Mouse (Mus musculus) forebrain, embryonic 16.5 days (tissue): Measurements from ENCODE around the gene Tspan5. TPM values are rescaled to one million over a fixed set of nuclear protein-coding genes. Genes with fewer than 3 reads are reported as not detected.
A peak's percentile ranks its signal among the peaks of the same experiment; 100 is the strongest.

Experiments used
- ATAC-seq: fragments of 200-750 bp; cut with Nextera tagmentation; 2 replicates; pipeline ENCODE4 v1.8.0; 2017; ENCODE audit warnings: mild to moderate bottlenecking, moderate library complexity
- H3K27ac ChIP-seq: fragments of 300-500 bp; sonication (generic); 2 replicates; pipeline ENCODE4 v1.5.1; 2014; ENCODE audit warnings: low read length, control low read depth
- H3K27me3 ChIP-seq: fragments of 300-500 bp; sonication (generic); replicated peaks from 2 replicates; pipeline ENCODE4 v1.6.1; 2014; ENCODE audit warnings: low read length; ENCODE audit not compliant: control insufficient read depth, insufficient read depth
- H3K36me3 ChIP-seq: fragments of 300-500 bp; sonication (generic); 2 replicates; pipeline ENCODE4 v1.6.1; 2014; ENCODE audit not compliant: control insufficient read depth, insufficient read depth
- H3K4me1 ChIP-seq: fragments of 300-500 bp; sonication (generic); replicated peaks from 2 replicates; pipeline ENCODE4 v1.6.1; 2014; ENCODE audit warnings: low read length; ENCODE audit not compliant: control insufficient read depth, insufficient read depth
- H3K4me2 ChIP-seq: fragments of 300-500 bp; sonication (generic); 2 replicates; pipeline ENCODE4 v1.6.1; 2014; ENCODE audit warnings: mild to moderate bottlenecking, low read length, control low read depth
- H3K4me3 ChIP-seq: fragments of 300-500 bp; sonication (generic); replicated peaks from 2 replicates; pipeline ENCODE4 v1.5.1; 2014; ENCODE audit warnings: mild to moderate bottlenecking, low read length, control low read depth
- H3K9ac ChIP-seq: fragments of 300-500 bp; sonication (generic); replicated peaks from 2 replicates; pipeline ENCODE4 v1.6.1; 2014; ENCODE audit warnings: low read depth, low read length, control low read depth
- H3K9me3 ChIP-seq: fragments of 300-500 bp; sonication (generic); 2 replicates; pipeline ENCODE4 v1.6.1; 2016; ENCODE audit warnings: low read length; ENCODE audit not compliant: control insufficient read depth
- WGBS: fragments of 180-500 bp; shearing (Covaris S2); extraction: QIAGEN DNeasy Blood & Tissue Kit; methylation state at CpG from one replicate; pipeline ENCODE4 v1.1.7; 2014; 5-methylcytosine and 5-hydroxymethylcytosine counted together
- polyA plus RNA-seq: library from polyadenylated mRNA; unstranded; fragments of >200 nt; fragmentation: Nextera tagmentation; extraction: Ambion mirVana; gene quantifications from 2 replicates; pipeline ENCODE4 v1.2.1, GENCODE M21; 2015

Gene Tspan5
- polyA plus RNA-seq, 1 experiment from 2014 or later: 98.7 TPM

DNA sequence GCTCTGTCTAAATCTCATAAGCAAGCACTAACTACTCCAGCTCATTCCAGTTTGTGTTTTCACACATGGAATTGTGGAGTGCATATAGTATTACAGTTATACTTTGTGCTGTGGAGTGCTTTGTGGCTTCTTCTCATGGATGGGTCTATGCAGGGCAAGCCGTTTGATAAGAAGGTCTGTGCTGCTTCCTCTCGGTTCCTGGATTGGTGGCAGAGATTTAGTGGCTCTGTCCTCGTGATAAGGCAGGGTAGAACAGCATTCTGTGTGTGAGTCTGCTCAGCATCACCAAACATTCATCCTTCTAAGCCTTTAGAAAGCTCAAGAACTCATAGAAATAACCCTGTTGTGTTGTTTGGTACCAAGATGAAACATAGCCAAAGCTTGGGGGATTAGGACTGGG lies 54.6 kb downstream of the Tspan5 start:
- no peak overlapping the region for H3K27ac ChIP-seq
- no peak overlapping the region for H3K4me3 ChIP-seq
- peaks cover 28% of the 10 kb centered on the region for H3K4me1 ChIP-seq
- no peak overlapping the region for H3K4me2 ChIP-seq
- H3K9ac ChIP-seq: no peak overlapping the region
- H3K9me3 ChIP-seq: no peaks in the 10 kb centered on the region
- H3K27me3 ChIP-seq: no peaks in the 10 kb centered on the region
- 80% methylated on average over 3 of the region's 3 CpGs for WGBS
- no peaks in the 10 kb centered on the region for H3K36me3 ChIP-seq
- ATAC-seq: no peak

DNA sequence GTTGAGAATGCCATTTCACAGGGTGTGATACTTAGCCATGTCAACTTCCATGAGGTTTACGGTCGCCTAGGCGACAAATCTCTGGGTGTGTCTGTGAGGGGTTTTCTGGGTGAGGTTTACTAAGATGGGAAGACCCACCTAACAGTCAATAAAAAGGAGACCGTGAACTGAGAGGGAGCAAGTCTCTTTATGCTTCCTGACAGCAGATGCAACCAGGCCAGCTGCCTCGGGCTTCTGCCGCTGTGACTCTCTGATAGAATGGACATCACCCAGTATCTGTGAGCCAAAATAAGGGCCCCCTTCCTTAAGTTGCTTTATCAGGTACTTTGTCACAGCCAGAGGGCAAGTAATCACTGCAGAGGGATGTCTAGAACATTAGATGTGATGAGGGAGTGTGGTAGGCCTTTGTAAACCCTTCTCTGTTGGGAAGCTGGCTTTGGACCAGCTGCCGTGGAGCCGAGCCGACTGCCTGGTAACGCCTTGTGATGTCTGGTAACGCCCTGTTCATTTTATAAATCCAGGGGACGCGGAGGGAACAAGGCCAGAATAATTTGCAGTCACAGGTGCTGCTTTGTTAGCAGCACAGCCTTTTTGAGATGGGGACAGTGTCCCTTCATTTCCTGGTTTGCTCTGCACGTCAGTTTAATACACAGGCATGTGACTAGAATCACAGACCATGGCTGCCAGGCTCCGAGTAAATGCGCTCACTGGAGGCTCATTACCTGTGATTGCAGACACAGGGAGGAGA lies 58.8 kb downstream of the Tspan5 start:
- WGBS: 22% methylated on average over 16 of the region's 16 CpGs
- H3K4me1 ChIP-seq: peaks cover 50% of the 10 kb centered on the region
- peak overlapping the region; percentile 52 for H3K9ac ChIP-seq
- H3K36me3 ChIP-seq: no peaks in the 10 kb centered on the region
- peak; percentile 57 for ATAC-seq
- no peaks in the 10 kb centered on the region for H3K27me3 ChIP-seq
- peak overlapping the region; percentile 41 for H3K4me2 ChIP-seq
- H3K27ac ChIP-seq: peak overlapping the region; percentile 62
- peak overlapping the region; percentile 19 for H3K4me3 ChIP-seq
- no peaks in the 10 kb centered on the region for H3K9me3 ChIP-seq

- Histone ChIP-seq H3K36me3 (no peaks in the 10 kb centered on the region), H3K9ac (peak overlapping the region; percentile 37), H3K9me3 (no peaks in the 10 kb centered on the region), H3K27ac (peak overlapping the region; percentile 62), H3K27me3 (no peaks in the 10 kb centered on the region), H3K4me2 (peak overlapping the region; percentile 27), H3K4me3 (no peak overlapping the region), H3K4me1 (peaks cover 50% of the 10 kb centered on the region)
- 29% methylated on average over 6 of the region's 6 CpGs for WGBS
- peak; percentile 14 for ATAC-seq
Observed at GRCm38 (mm10) chr3:138801661-138802060, 59.7 kb downstream of the Tspan5 start.

GRCm38 (mm10) chr3:138802722-138803443 lies 60.9 kb downstream of the Tspan5 start:
- H3K4me1 ChIP-seq: peaks cover 57% of the 10 kb centered on the region

DNA sequence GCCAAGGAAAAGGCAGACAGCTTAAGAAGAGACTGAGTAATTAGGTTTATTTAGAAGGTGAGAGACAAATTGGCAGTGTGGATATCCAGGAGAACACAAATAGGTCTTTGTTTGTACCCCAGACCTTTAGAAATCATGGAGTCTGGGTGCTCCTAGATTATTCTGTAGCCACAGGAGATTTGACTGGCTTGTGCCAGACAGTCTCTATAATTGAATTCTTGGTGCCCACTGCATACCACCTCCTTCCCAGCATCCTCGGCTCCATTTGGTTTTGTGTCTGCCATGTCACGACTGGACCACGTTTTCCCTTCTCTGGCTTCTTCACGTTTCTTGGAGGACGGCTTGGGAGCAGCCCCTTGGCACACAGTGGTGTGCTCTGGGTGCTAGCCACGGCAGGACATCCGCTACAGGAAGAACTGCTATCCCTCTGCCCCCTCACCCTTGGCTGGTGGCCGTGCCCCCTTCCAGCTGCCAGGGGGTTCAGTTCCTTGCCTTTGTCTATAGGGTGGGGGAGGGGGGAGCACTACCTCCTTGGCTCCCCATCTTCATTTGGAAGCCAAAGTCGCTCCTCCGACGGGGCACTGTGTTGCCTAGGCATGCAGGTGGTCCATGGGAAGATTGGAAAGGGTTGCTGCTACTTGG lies 61.6 kb downstream of the Tspan5 start:
- Histone ChIP-seq H3K9me3 (no peaks in the 10 kb centered on the region), H3K36me3 (no peaks in the 10 kb centered on the region), H3K4me1 (peaks cover 58% of the 10 kb centered on the region), H3K27me3 (no peaks in the 10 kb centered on the region), H3K9ac (peak overlapping the region; percentile 37; the same call in 1 of the 2 replicates), H3K4me2 (peak overlapping the region; percentile 8), H3K27ac (peak overlapping the region; percentile 62), H3K4me3 (no peak overlapping the region)
- 34% methylated on average over 11 of the region's 11 CpGs for WGBS
- peak; percentile 53 for ATAC-seq

More at GRCm38 (mm10) chr3:138802722-138803443, 60.9 kb downstream of the Tspan5 start:
- 38% methylated on average over 21 of the region's 21 CpGs for WGBS
- H3K36me3 ChIP-seq: no peaks in the 10 kb centered on the region
- no peak overlapping the region for H3K4me3 ChIP-seq
- peak overlapping the region; percentile 37 for H3K9ac ChIP-seq
- peak overlapping the region; percentile 11; the same call in 1 of the 2 replicates for H3K4me2 ChIP-seq
- H3K27me3 ChIP-seq: no peaks in the 10 kb centered on the region
- no peaks in the 10 kb centered on the region for H3K9me3 ChIP-seq
- ATAC-seq: no peak; the same call in 1 of the 2 replicates
- H3K27ac ChIP-seq: peak overlapping the region; percentile 62

GRCm38 (mm10) chr3:138804104-138805048 lies 62.4 kb downstream of the Tspan5 start:
- Histone ChIP-seq H3K9me3 (no peaks in the 10 kb centered on the region), H3K36me3 (no peaks in the 10 kb centered on the region), H3K4me2 (peak overlapping the region; percentile 8), H3K27me3 (no peaks in the 10 kb centered on the region), H3K4me3 (no peak overlapping the region), H3K27ac (peak overlapping the region; percentile 62), H3K9ac (no peak overlapping the region), H3K4me1 (peaks cover 62% of the 10 kb centered on the region)
- WGBS: 70% methylated on average over 11 of the region's 11 CpGs
- ATAC-seq: no peak

- H3K36me3 ChIP-seq: no peaks in the 10 kb centered on the region
- H3K4me1 ChIP-seq: peaks cover 47% of the 10 kb centered on the region
- no peak for ATAC-seq
- H3K9me3 ChIP-seq: no peaks in the 10 kb centered on the region
- H3K4me2 ChIP-seq: no peak overlapping the region
- H3K9ac ChIP-seq: no peak overlapping the region
- H3K4me3 ChIP-seq: no peak overlapping the region
- WGBS: 81% methylated on average over 4 of the region's 4 CpGs
- no peaks in the 10 kb centered on the region for H3K27me3 ChIP-seq
- no peak overlapping the region for H3K27ac ChIP-seq
Observed at GRCm38 (mm10) chr3:138807795-138808194, 65.8 kb downstream of the Tspan5 start.

- Histone ChIP-seq H3K9ac (no peak overlapping the region), H3K4me3 (no peak overlapping the region), H3K27me3 (no peaks in the 10 kb centered on the region), H3K4me2 (no peak overlapping the region), H3K9me3 (no peaks in the 10 kb centered on the region), H3K36me3 (no peaks in the 10 kb centered on the region), H3K27ac (no peak overlapping the region; the same call in 1 of the 2 replicates), H3K4me1 (peaks cover 34% of the 10 kb centered on the region)
- WGBS: 83% methylated on average over 8 of the region's 8 CpGs
- peak; percentile 15; the same call in 1 of the 2 replicates for ATAC-seq
Observed at GRCm38 (mm10) chr3:138809509-138809908, 67.5 kb downstream of the Tspan5 start.
